Mouse (Mus musculus) lung, adult 2 months (tissue): ENCODE data around the gene Ebf1.

ENCODE experiments used
- CTCF ChIP-seq: fragments of 200-500 bp; IDR thresholded peaks from 2 replicates; pipeline ENCODE4 v1.5.1; 2011; ENCODE audit warnings: mild to moderate bottlenecking, low read length, control low read depth; ENCODE audit not compliant: insufficient read depth
- POLR2A ChIP-seq: fragments of 200-500 bp; IDR thresholded peaks from 2 replicates; pipeline ENCODE4 v1.6.1; 2011; ENCODE audit warnings: low read depth, mild to moderate bottlenecking, control low read depth, low read length, borderline replicate concordance; ENCODE audit errors: extremely low read depth

GRCm38 (mm10) chr11:44628412-44628811 is 11.3 kb downstream of the Ebf1 start:
- TF ChIP-seq CTCF (no peak), POLR2A (no peak)
